Mouse (Mus musculus): ENCODE measurements around the gene Csgalnact2. TPM values are rescaled to one million over a fixed set of nuclear protein-coding genes. Genes with fewer than 3 reads are reported as not detected.

Gene Csgalnact2
- polyA plus RNA-seq, 1 experiment from 2014 or later, result 13.9 TPM

GRCm38 (mm10) chr6:118167013-118167412 is 28.1 kb upstream of the Csgalnact2 start:
- H3K9ac ChIP-seq, result no peak overlapping the region
- no peaks in the 10 kb centered on the region for H3K9me3 ChIP-seq
- no peaks in the 10 kb centered on the region for H3K4me1 ChIP-seq
- no peaks in the 10 kb centered on the region for H3K27me3 ChIP-seq (replicated peaks)
- H3K4me3 ChIP-seq (replicated peaks), result no peak overlapping the region
- H3K4me2 ChIP-seq, result no peak overlapping the region
- WGBS, result 77% methylated on average over 9 of the region's 9 CpGs
- no peaks in the 10 kb centered on the region for H3K36me3 ChIP-seq
- no peak overlapping the region for H3K27ac ChIP-seq
- ATAC-seq (ENCODE audit: insufficient read depth, low FRiP score, low read depth), result no peak

GRCm38 (mm10) chr6:118165516-118165915 is 26.6 kb upstream of the Csgalnact2 start:
- no peaks in the 10 kb centered on the region for H3K9me3 ChIP-seq
- no peak overlapping the region for H3K27ac ChIP-seq
- H3K4me2 ChIP-seq, result no peak overlapping the region
- no peaks in the 10 kb centered on the region for H3K27me3 ChIP-seq (replicated peaks)
- H3K36me3 ChIP-seq, result no peaks in the 10 kb centered on the region
- 85% methylated on average over 1 of the region's 1 CpGs for WGBS
- no peaks in the 10 kb centered on the region for H3K4me1 ChIP-seq
- H3K4me3 ChIP-seq (replicated peaks), result no peak overlapping the region
- ATAC-seq (ENCODE audit: insufficient read depth, low FRiP score, low read depth), result no peak
- H3K9ac ChIP-seq, result no peak overlapping the region

GRCm38 (mm10) chr6:118164691-118165090 is 25.8 kb upstream of the Csgalnact2 start:
- no peak for ATAC-seq (ENCODE audit: insufficient read depth, low FRiP score, low read depth)
- H3K4me3 ChIP-seq (replicated peaks), result no peak overlapping the region
- 55% methylated on average over 8 of the region's 8 CpGs for WGBS
- H3K27me3 ChIP-seq (replicated peaks), result no peaks in the 10 kb centered on the region
- no peak overlapping the region for H3K27ac ChIP-seq
- no peaks in the 10 kb centered on the region for H3K36me3 ChIP-seq
- no peak overlapping the region for H3K9ac ChIP-seq
- no peaks in the 10 kb centered on the region for H3K4me1 ChIP-seq
- H3K4me2 ChIP-seq, result no peak overlapping the region
- H3K9me3 ChIP-seq, result no peaks in the 10 kb centered on the region

- WGBS, result 89% methylated on average over 2 of the region's 2 CpGs
These were observed 24.1 kb upstream of the Csgalnact2 start for GRCm38 (mm10) chr6:118163086-118163485.

GRCm38 (mm10) chr6:118162457-118163082 is 23.6 kb upstream of the Csgalnact2 start:
- no peaks in the 10 kb centered on the region for H3K36me3 ChIP-seq
- H3K4me2 ChIP-seq, result no peak overlapping the region
- H3K4me3 ChIP-seq (replicated peaks), result no peak overlapping the region
- 85% methylated on average over 12 of the region's 12 CpGs for WGBS
- no peak overlapping the region for H3K9ac ChIP-seq
- ATAC-seq (ENCODE audit: insufficient read depth, low FRiP score, low read depth), result no peak
- H3K27ac ChIP-seq, result no peak overlapping the region
- no peaks in the 10 kb centered on the region for H3K9me3 ChIP-seq
- no peaks in the 10 kb centered on the region for H3K27me3 ChIP-seq (replicated peaks)
- H3K4me1 ChIP-seq, result no peaks in the 10 kb centered on the region

More at GRCm38 (mm10) chr6:118163086-118163485, 24.1 kb upstream of the Csgalnact2 start:
- no peaks in the 10 kb centered on the region for H3K36me3 ChIP-seq
- no peak overlapping the region for H3K4me3 ChIP-seq (replicated peaks)
- H3K27me3 ChIP-seq (replicated peaks), result no peaks in the 10 kb centered on the region
- no peaks in the 10 kb centered on the region for H3K9me3 ChIP-seq
- H3K4me1 ChIP-seq, result no peaks in the 10 kb centered on the region
- H3K4me2 ChIP-seq, result no peak overlapping the region
- H3K27ac ChIP-seq, result no peak overlapping the region
- H3K9ac ChIP-seq, result no peak overlapping the region
- ATAC-seq (ENCODE audit: insufficient read depth, low FRiP score, low read depth), result no peak

GRCm38 (mm10) chr6:118153091-118153490 is 14.2 kb upstream of the Csgalnact2 start:
- 88% methylated on average over 5 of the region's 5 CpGs for WGBS

GRCm38 (mm10) chr6:118150988-118151387 is 12.0 kb upstream of the Csgalnact2 start:
- Histone ChIP-seq H3K27me3 (replicated peaks) (no peaks in the 10 kb centered on the region), H3K36me3 (no peaks in the 10 kb centered on the region), H3K4me3 (replicated peaks) (no peak overlapping the region), H3K4me1 (no peaks in the 10 kb centered on the region), H3K9ac (no peak overlapping the region), H3K4me2 (no peak overlapping the region), H3K9me3 (no peaks in the 10 kb centered on the region), H3K27ac (no peak overlapping the region)
- ATAC-seq (ENCODE audit: insufficient read depth, low FRiP score, low read depth), result no peak
- WGBS, result 71% methylated on average over 8 of the region's 8 CpGs

More at GRCm38 (mm10) chr6:118153091-118153490, 14.2 kb upstream of the Csgalnact2 start:
- H3K9me3 ChIP-seq, result no peaks in the 10 kb centered on the region
- H3K27ac ChIP-seq, result no peak overlapping the region
- H3K9ac ChIP-seq, result no peak overlapping the region
- H3K27me3 ChIP-seq (replicated peaks), result no peaks in the 10 kb centered on the region
- no peak overlapping the region for H3K4me2 ChIP-seq
- no peak overlapping the region for H3K4me3 ChIP-seq (replicated peaks)
- ATAC-seq (ENCODE audit: insufficient read depth, low FRiP score, low read depth), result no peak
- H3K4me1 ChIP-seq, result no peaks in the 10 kb centered on the region
- H3K36me3 ChIP-seq, result no peaks in the 10 kb centered on the region

GRCm38 (mm10) chr6:118150538-118150937 is 11.6 kb upstream of the Csgalnact2 start:
- Histone ChIP-seq H3K4me2 (no peak overlapping the region), H3K27ac (no peak overlapping the region), H3K36me3 (no peaks in the 10 kb centered on the region), H3K4me3 (replicated peaks) (no peak overlapping the region), H3K9ac (no peak overlapping the region), H3K4me1 (no peaks in the 10 kb centered on the region), H3K9me3 (no peaks in the 10 kb centered on the region), H3K27me3 (replicated peaks) (no peaks in the 10 kb centered on the region)
- no peak for ATAC-seq (ENCODE audit: insufficient read depth, low FRiP score, low read depth)
- WGBS, result 83% methylated on average over 2 of the region's 2 CpGs

- Histone ChIP-seq H3K36me3 (no peaks in the 10 kb centered on the region), H3K4me3 (replicated peaks) (no peak overlapping the region), H3K4me1 (no peaks in the 10 kb centered on the region), H3K27me3 (replicated peaks) (no peaks in the 10 kb centered on the region), H3K4me2 (no peak overlapping the region), H3K9me3 (no peaks in the 10 kb centered on the region), H3K9ac (no peak overlapping the region), H3K27ac (no peak overlapping the region)
- ATAC-seq (ENCODE audit: insufficient read depth, low FRiP score, low read depth), result no peak
- 77% methylated on average over 4 of the region's 4 CpGs for WGBS
These were observed 11.2 kb upstream of the Csgalnact2 start for GRCm38 (mm10) chr6:118150128-118150527.

- H3K4me2 ChIP-seq, result no peak overlapping the region
- ATAC-seq (ENCODE audit: insufficient read depth, low FRiP score, low read depth), result no peak
- H3K36me3 ChIP-seq, result no peaks in the 10 kb centered on the region
- H3K4me1 ChIP-seq, result 0 out of 2 replicates have a peak, but pooled peaks cover 3% of the 10 kb centered on the region
- no peaks in the 10 kb centered on the region for H3K9me3 ChIP-seq
- H3K4me3 ChIP-seq (replicated peaks), result no peak overlapping the region
- no peak overlapping the region for H3K27ac ChIP-seq
- 72% methylated on average over 6 of the region's 6 CpGs for WGBS
- no peak overlapping the region for H3K9ac ChIP-seq
- no peaks in the 10 kb centered on the region for H3K27me3 ChIP-seq (replicated peaks)
These were observed 2.0 kb upstream of the Csgalnact2 start for GRCm38 (mm10) chr6:118140961-118141360.

GRCm38 (mm10) chr6:118137148-118137547 is 1.8 kb downstream of the Csgalnact2 start:
- Histone ChIP-seq H3K9ac (no peak overlapping the region), H3K4me1 (0 out of 2 replicates have a peak, but pooled peaks cover 3% of the 10 kb centered on the region), H3K9me3 (no peaks in the 10 kb centered on the region), H3K4me3 (replicated peaks) (no peak overlapping the region), H3K4me2 (no peak overlapping the region), H3K27me3 (replicated peaks) (no peaks in the 10 kb centered on the region), H3K27ac (no peak overlapping the region), H3K36me3 (no peaks in the 10 kb centered on the region)
- 66% methylated on average over 2 of the region's 2 CpGs for WGBS
- no peak for ATAC-seq (ENCODE audit: insufficient read depth, low FRiP score, low read depth)

- H3K27ac ChIP-seq, result no peak overlapping the region
- H3K9ac ChIP-seq, result no peak overlapping the region
- no peak overlapping the region for H3K4me2 ChIP-seq
- H3K4me3 ChIP-seq (replicated peaks), result no peak overlapping the region
- no peaks in the 10 kb centered on the region for H3K36me3 ChIP-seq
- no peaks in the 10 kb centered on the region for H3K9me3 ChIP-seq
- no peak for ATAC-seq (ENCODE audit: insufficient read depth, low FRiP score, low read depth)
- H3K27me3 ChIP-seq (replicated peaks), result no peaks in the 10 kb centered on the region
- 83% methylated on average over 1 of the region's 1 CpGs for WGBS
- 0 out of 2 replicates have a peak, but pooled peaks cover 3% of the 10 kb centered on the region for H3K4me1 ChIP-seq
These were observed 4.5 kb downstream of the Csgalnact2 start for GRCm38 (mm10) chr6:118134461-118134860.

- H3K9ac ChIP-seq, result no peak overlapping the region
- H3K27me3 ChIP-seq (replicated peaks), result no peaks in the 10 kb centered on the region
- no peak overlapping the region for H3K27ac ChIP-seq
- H3K4me3 ChIP-seq (replicated peaks), result no peak overlapping the region
- no peaks in the 10 kb centered on the region for H3K4me1 ChIP-seq
- 72% methylated on average over 2 of the region's 2 CpGs for WGBS
- no peaks in the 10 kb centered on the region for H3K9me3 ChIP-seq
- no peaks in the 10 kb centered on the region for H3K36me3 ChIP-seq
- no peak for ATAC-seq (ENCODE audit: insufficient read depth, low FRiP score, low read depth)
- H3K4me2 ChIP-seq, result no peak overlapping the region
These were observed 8.9 kb downstream of the Csgalnact2 start for GRCm38 (mm10) chr6:118130022-118130421.

Measured in stomach, embryonic 15.5 days (tissue).